Mouse (Mus musculus): ENCODE data around the gene Map4k1. TPM values are rescaled to one million over a fixed set of nuclear protein-coding genes. Genes with fewer than 3 reads are reported as not detected.

Map4k1 gene
- polyA plus RNA-seq, 1 experiment from 2014 or later, result 10.3 TPM

DNA sequence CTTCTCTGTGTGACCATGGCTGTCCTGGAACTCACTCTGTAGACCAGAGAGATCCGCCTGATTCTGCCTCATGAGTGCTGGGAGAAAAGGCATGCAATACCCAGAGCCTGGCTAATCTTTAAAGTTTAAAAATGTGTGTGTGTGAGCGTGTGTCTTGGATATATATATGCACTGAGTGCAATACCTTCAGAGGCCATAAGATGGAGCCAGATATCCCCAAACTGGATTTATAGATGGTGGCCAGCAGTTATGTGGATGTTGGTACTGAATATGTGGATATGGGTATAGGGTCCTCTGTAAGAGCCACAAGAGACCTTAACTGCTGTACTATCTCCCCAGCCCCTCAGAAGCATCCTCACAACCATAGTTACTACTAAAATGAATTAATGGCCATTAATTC, 68.9 kb downstream of the Map4k1 start:
- H3K27me3 ChIP-seq (replicated peaks), result peaks cover 48% of the 10 kb centered on the region
- no peak for ATAC-seq (ENCODE audit: low FRiP score)
- H3K36me3 ChIP-seq, result no peaks in the 10 kb centered on the region
- no peak overlapping the region for H3K4me2 ChIP-seq
- no peak overlapping the region for H3K4me3 ChIP-seq (replicated peaks)
- no peak overlapping the region for H3K27ac ChIP-seq (replicated peaks)
- no peaks in the 10 kb centered on the region for H3K9me3 ChIP-seq (replicated peaks)
- no peak overlapping the region for H3K9ac ChIP-seq (replicated peaks)
- WGBS, result 42% methylated on average over 2 of the region's 2 CpGs
- no peaks in the 10 kb centered on the region for H3K4me1 ChIP-seq

DNA sequence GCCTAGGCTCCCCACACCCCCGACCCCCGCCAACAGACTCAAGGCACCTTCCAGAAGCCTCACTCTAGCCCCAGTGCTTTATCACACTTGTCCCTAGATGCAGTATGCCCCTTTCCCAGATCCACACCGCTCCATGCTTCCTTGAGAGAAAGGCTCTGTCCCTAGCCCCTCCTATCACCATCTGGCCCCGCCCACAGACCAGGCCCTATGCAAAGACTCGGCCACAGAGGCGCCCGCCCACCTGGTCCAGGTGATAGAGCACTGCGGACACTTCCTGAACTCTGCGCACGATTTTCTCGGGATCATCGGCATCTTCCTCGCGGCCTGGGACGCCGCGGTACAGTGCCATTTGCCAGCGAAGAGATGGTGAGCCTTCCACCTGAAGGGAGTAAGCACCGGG, 71.0 kb downstream of the Map4k1 start:
- no peak overlapping the region for H3K4me2 ChIP-seq
- H3K27me3 ChIP-seq (replicated peaks), result peaks cover 50% of the 10 kb centered on the region
- no peak overlapping the region for H3K27ac ChIP-seq (replicated peaks)
- no peaks in the 10 kb centered on the region for H3K4me1 ChIP-seq
- no peaks in the 10 kb centered on the region for H3K9me3 ChIP-seq (replicated peaks)
- no peak overlapping the region for H3K9ac ChIP-seq (replicated peaks)
- no peaks in the 10 kb centered on the region for H3K36me3 ChIP-seq
- WGBS, result 5% methylated on average over 19 of the region's 19 CpGs
- ATAC-seq (ENCODE audit: low FRiP score), result no peak
- H3K4me3 ChIP-seq (replicated peaks), result no peak overlapping the region

Small RNA genes within 50 kb of the gene (microRNA-seq; reads per million reads assigned to microRNA genes)
- gene Gm44408, result not detected

Other genes starting within 250 kb of the Map4k1 start
- 116 and 124 TPM in 2 replicates for gene Mrps12, start 240.2 kb upstream of the Map4k1 start, polyA plus RNA-seq (2015; fragmentation: Nextera tagmentation; extraction: Ambion mirVana)
- 19.7 and 23.3 TPM in 2 replicates for gene Sars2, start 240.1 kb upstream of the Map4k1 start, polyA plus RNA-seq (2015; fragmentation: Nextera tagmentation; extraction: Ambion mirVana)
- 0.78 and 0.88 TPM in 2 replicates for gene Ccer2, start 225.9 kb upstream of the Map4k1 start, polyA plus RNA-seq (2015; fragmentation: Nextera tagmentation; extraction: Ambion mirVana)
- gene Sirt2, start 215.3 kb upstream of the Map4k1 start, polyA plus RNA-seq (2015; fragmentation: Nextera tagmentation; extraction: Ambion mirVana), result 106 and 114 TPM in 2 replicates
- gene Nfkbib, start 214.5 kb upstream of the Map4k1 start, polyA plus RNA-seq (2015; fragmentation: Nextera tagmentation; extraction: Ambion mirVana), result 75.9 and 77.6 TPM in 2 replicates
- gene Rinl, start 193.1 kb upstream of the Map4k1 start, polyA plus RNA-seq (2015; fragmentation: Nextera tagmentation; extraction: Ambion mirVana), result 2.9 and 7.0 TPM in 2 replicates
- 158 and 164 TPM in 2 replicates for gene Hnrnpl, start 173.5 kb upstream of the Map4k1 start, polyA plus RNA-seq (2015; fragmentation: Nextera tagmentation; extraction: Ambion mirVana)
- gene Ech1, start 156.8 kb upstream of the Map4k1 start, polyA plus RNA-seq (2015; fragmentation: Nextera tagmentation; extraction: Ambion mirVana), result 91.4 and 114 TPM in 2 replicates
- 5.4 and 85.2 TPM in 2 replicates for gene Lgals4, start 148.2 kb upstream of the Map4k1 start, polyA plus RNA-seq (2015; fragmentation: Nextera tagmentation; extraction: Ambion mirVana)
- 3.3 and 4.8 TPM in 2 replicates for gene Lgals7, start 118.2 kb upstream of the Map4k1 start, polyA plus RNA-seq (2015; fragmentation: Nextera tagmentation; extraction: Ambion mirVana)
- gene Capn12, start 100.6 kb upstream of the Map4k1 start, polyA plus RNA-seq (2015; fragmentation: Nextera tagmentation; extraction: Ambion mirVana), result 0.35 and 0.60 TPM in 2 replicates
- gene Actn4, start 19.7 kb upstream of the Map4k1 start, polyA plus RNA-seq (2015; fragmentation: Nextera tagmentation; extraction: Ambion mirVana), result 141 and 177 TPM in 2 replicates
- gene Eif3k, start 186 bp upstream of the Map4k1 start, polyA plus RNA-seq (2015; fragmentation: Nextera tagmentation; extraction: Ambion mirVana), result 306 and 324 TPM in 2 replicates
- gene Ryr1, start 143.1 kb downstream of the Map4k1 start, polyA plus RNA-seq (2015; fragmentation: Nextera tagmentation; extraction: Ambion mirVana), result 8.7 and 13.4 TPM in 2 replicates
- 0.79 and 0.80 TPM in 2 replicates for gene Rasgrp4, start 152.8 kb downstream of the Map4k1 start, polyA plus RNA-seq (2015; fragmentation: Nextera tagmentation; extraction: Ambion mirVana)
- 51.2 and 53.1 TPM in 2 replicates for gene Fam98c, start 174.2 kb downstream of the Map4k1 start, polyA plus RNA-seq (2015; fragmentation: Nextera tagmentation; extraction: Ambion mirVana)
- gene Ggn, start 188.2 kb downstream of the Map4k1 start, polyA plus RNA-seq (2015; fragmentation: Nextera tagmentation; extraction: Ambion mirVana), result 0.46 and 1.0 TPM in 2 replicates
- gene Spred3, start 188.4 kb downstream of the Map4k1 start, polyA plus RNA-seq (2015; fragmentation: Nextera tagmentation; extraction: Ambion mirVana), result 10.5 and 11.7 TPM in 2 replicates
- gene Psmd8, start 198.7 kb downstream of the Map4k1 start, polyA plus RNA-seq (2015; fragmentation: Nextera tagmentation; extraction: Ambion mirVana), result 266 and 278 TPM in 2 replicates
- 1.9 and 4.4 TPM in 2 replicates for gene Catsperg1, start 232.0 kb downstream of the Map4k1 start, polyA plus RNA-seq (2015; fragmentation: Nextera tagmentation; extraction: Ambion mirVana)

Data from neural tube, embryonic 15.5 days (tissue).